Mouse (Mus musculus) bone marrow, adult 2 months (tissue): ENCODE measurements around the gene Wbp11. TPM values are rescaled to one million over a fixed set of nuclear protein-coding genes. Genes with fewer than 3 reads are reported as not detected.

Source experiments
- H3K27ac ChIP-seq: fragments of 200-500 bp; 2 replicates; pipeline ENCODE4 v1.5.1; 2012; ENCODE audit warnings: low read depth, mild to moderate bottlenecking, control low read depth, inconsistent platforms, low read length; ENCODE audit not compliant: control insufficient read depth, poor library complexity, insufficient read depth
- H3K4me1 ChIP-seq: fragments of 200-500 bp; 2 replicates; pipeline ENCODE4 v1.6.1; 2011; ENCODE audit warnings: low read length; ENCODE audit not compliant: control insufficient read depth, insufficient read depth
- H3K4me3 ChIP-seq: fragments of 200-500 bp; replicated peaks from 2 replicates; pipeline ENCODE3; 2011; ENCODE audit warnings: mild to moderate bottlenecking, low read depth, low read length, control low read depth; ENCODE audit not compliant: control insufficient read depth
- CTCF ChIP-seq: fragments of 200-500 bp; IDR thresholded peaks from 2 replicates; pipeline ENCODE4 v1.5.1; 2011; ENCODE audit warnings: low read length, control low read depth; ENCODE audit not compliant: control insufficient read depth, insufficient read depth
- POLR2A ChIP-seq: fragments of 200-500 bp; IDR thresholded peaks from 2 replicates; pipeline ENCODE4 v1.6.1; 2011; ENCODE audit warnings: low read depth, mild to moderate bottlenecking, control low read depth, low read length, borderline replicate concordance; ENCODE audit not compliant: control insufficient read depth
- WGBS: fragments of 180-500 bp; shearing (Covaris S2); methylation state at CpG from one replicate; pipeline ENCODE4 v1.1.7; 2018; 5-methylcytosine and 5-hydroxymethylcytosine counted together
- polyA plus RNA-seq: library from polyadenylated mRNA; stranded (reverse); fragments of >200 nt; gene quantifications from 2 replicates; pipeline ENCODE4 v1.2.4, GENCODE M21; 2011; ENCODE audit warnings: low replicate concordance; ENCODE audit not compliant: missing spikeins, insufficient read depth, insufficient read length

Gene Wbp11
- polyA plus RNA-seq, 1 experiment = 48.2 TPM

DNA sequence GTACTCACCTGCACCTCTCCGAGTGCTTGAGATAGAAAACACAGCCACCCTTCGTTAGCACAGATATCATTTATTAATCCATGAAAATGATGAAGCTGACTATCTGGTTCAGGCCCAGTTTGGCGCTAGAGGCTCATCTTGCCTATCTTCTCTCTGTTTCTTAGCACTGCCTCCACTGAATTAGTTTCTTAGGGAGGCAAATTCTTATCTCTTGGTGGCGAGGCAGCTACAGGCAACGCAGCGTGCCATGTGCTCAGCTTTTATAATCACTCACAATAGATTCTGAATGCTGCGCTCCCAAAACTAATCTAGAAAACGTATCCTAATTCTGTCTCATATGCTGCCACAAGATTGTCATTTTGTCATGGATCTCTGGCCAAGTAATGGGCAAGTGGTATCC lies 20.4 kb upstream of the Wbp11 start:
- Histone ChIP-seq H3K4me1 (peaks cover 4% of the 10 kb centered on the region), H3K4me3 (no peak overlapping the region), H3K27ac (no peak overlapping the region)

GRCm38 (mm10) chr6:136847790-136848189 lies 19.8 kb upstream of the Wbp11 start:
- TF ChIP-seq POLR2A = no peak
- TF ChIP-seq CTCF = peak; percentile 85
- H3K4me1 ChIP-seq = peaks cover 4% of the 10 kb centered on the region
- no peak overlapping the region for H3K27ac ChIP-seq
- WGBS = 20% methylated on average over 2 of the region's 2 CpGs
- H3K4me3 ChIP-seq = no peak overlapping the region

More for the DNA sequence above, 20.4 kb upstream of the Wbp11 start:
- no peak for TF ChIP-seq POLR2A
- TF ChIP-seq CTCF = no peak
- WGBS = 68% methylated on average over 8 of the region's 8 CpGs

- Histone ChIP-seq H3K4me1 (peaks cover 4% of the 10 kb centered on the region), H3K27ac (no peak overlapping the region), H3K4me3 (no peak overlapping the region)
- no peak for TF ChIP-seq POLR2A
- no peak for TF ChIP-seq CTCF
- WGBS = 94% methylated on average over 3 of the region's 3 CpGs
Observed at GRCm38 (mm10) chr6:136847267-136847666, 19.2 kb upstream of the Wbp11 start.

GRCm38 (mm10) chr6:136845706-136846480 lies 17.9 kb upstream of the Wbp11 start:
- no peak overlapping the region for H3K27ac ChIP-seq
- 76% methylated on average over 5 of the region's 5 CpGs for WGBS
- TF ChIP-seq CTCF (no peak), POLR2A (no peak)
- peaks cover under 1% of the 10 kb centered on the region for H3K4me1 ChIP-seq
- H3K4me3 ChIP-seq = no peak overlapping the region

- no peak overlapping the region for H3K4me3 ChIP-seq
- TF ChIP-seq POLR2A = no peak
- no peak for TF ChIP-seq CTCF
- H3K4me1 ChIP-seq = no peaks in the 10 kb centered on the region; the same call in 1 of the 2 replicates
- WGBS = 80% methylated on average over 2 of the region's 2 CpGs
- H3K27ac ChIP-seq = no peak overlapping the region
Observed at GRCm38 (mm10) chr6:136844903-136845302, 16.9 kb upstream of the Wbp11 start.

DNA sequence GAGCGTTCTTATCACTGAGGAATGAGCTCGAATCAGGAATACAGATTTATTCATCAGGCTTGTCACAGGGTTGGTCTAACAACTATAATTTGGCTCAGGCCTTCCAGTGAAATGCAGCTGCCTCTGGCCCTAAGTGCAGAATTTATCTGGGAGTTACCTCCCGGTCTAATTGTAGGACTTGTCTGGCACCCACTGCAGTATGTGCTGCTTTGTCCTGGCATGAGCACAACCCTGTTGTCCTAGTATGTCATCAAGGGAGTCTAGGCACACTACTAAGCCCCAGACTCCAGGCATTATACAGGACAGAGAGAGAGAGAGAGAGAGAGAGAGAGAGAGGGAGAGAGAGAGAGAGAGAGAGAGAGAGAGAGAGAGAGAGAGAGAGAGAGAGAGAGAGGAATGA lies 9.3 kb upstream of the Wbp11 start:
- WGBS = 77% methylated on average over 3 of the region's 3 CpGs
- TF ChIP-seq POLR2A (no peak), CTCF (no peak)

DNA sequence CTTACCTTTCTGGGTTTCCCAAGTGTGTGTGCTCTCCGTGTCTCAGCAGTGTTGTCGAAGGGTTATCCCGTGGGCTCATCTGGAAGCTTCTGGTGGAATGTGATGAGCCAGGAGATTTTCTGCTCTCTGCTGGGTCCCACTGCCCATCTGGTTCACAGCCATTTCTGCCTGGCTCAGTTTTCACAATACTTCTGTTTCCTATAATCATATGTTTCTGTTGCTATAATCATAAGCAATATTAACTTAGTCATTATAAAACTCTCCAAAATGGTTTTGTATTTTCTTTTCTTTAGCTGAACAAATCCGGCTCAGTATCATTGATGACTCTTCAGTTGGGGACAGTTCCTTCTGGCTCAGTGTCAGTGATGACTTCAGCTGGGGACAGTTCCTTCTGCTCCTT lies 7.3 kb upstream of the Wbp11 start, which contains the start of gene Smco3:
Gene Smco3 (minus strand): TSS at position 101 of the 400 bp plus-strand sequence.
- H3K27ac ChIP-seq = no peak within 1 kb of the TSS
- 81% methylated on average over 4 of the region's 4 CpGs for WGBS
- H3K4me3 ChIP-seq = no peak within 1 kb of the TSS
- no peak for TF ChIP-seq POLR2A
- no peak for TF ChIP-seq CTCF
- no peaks in the 10 kb centered on the region for H3K4me1 ChIP-seq

More for the DNA sequence above, 9.3 kb upstream of the Wbp11 start:
- no peaks in the 10 kb centered on the region for H3K4me1 ChIP-seq
- no peak overlapping the region for H3K4me3 ChIP-seq
- no peak overlapping the region for H3K27ac ChIP-seq

- no peak for TF ChIP-seq POLR2A
- no peak for TF ChIP-seq CTCF
- no peak overlapping the region for H3K4me3 ChIP-seq
- H3K4me1 ChIP-seq = no peaks in the 10 kb centered on the region; the same call in 1 of the 2 replicates
- 11% methylated on average over 5 of the region's 5 CpGs for WGBS
- H3K27ac ChIP-seq = peak overlapping the region; percentile 6; the same call in 1 of the 2 replicates
Observed at GRCm38 (mm10) chr6:136831712-136832111, 3.7 kb upstream of the Wbp11 start.

DNA sequence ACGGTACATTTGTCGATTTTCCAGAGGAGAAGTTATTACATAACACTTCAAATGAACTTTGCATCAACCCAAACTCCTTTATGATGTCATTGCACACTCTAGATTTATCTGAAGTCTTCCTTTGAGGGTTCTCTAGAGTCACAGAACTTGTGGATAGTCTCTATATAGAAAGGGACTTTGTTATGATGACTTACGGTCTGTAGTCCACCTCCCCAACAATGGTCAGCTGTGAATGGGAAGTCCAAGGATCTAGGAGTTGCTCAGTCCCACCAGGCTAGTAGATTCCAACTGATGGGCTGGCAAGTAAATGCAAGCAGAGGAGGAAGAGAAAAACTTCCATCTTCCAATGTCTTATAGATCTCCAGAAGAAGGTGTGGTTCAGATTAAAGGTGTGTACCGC lies 648 bp upstream of the Wbp11 start:
- WGBS = 36% methylated on average over 4 of the region's 4 CpGs
- no peak for TF ChIP-seq POLR2A
- TF ChIP-seq CTCF = no peak
- Histone ChIP-seq H3K27ac (no peak overlapping the region), H3K4me1 (no peaks in the 10 kb centered on the region; the same call in 1 of the 2 replicates), H3K4me3 (no peak overlapping the region)
